Mouse (Mus musculus): ENCODE measurements around the gene Gm49661. TPM values are rescaled to one million over a fixed set of nuclear protein-coding genes. Genes with fewer than 3 reads are reported as not detected.
A peak's percentile ranks its signal among the peaks of the same experiment; 100 is the strongest.

Gm49661 gene
- polyA plus RNA-seq (2012; rRNA removed): 477 and 542 TPM in 2 replicates

DNA sequence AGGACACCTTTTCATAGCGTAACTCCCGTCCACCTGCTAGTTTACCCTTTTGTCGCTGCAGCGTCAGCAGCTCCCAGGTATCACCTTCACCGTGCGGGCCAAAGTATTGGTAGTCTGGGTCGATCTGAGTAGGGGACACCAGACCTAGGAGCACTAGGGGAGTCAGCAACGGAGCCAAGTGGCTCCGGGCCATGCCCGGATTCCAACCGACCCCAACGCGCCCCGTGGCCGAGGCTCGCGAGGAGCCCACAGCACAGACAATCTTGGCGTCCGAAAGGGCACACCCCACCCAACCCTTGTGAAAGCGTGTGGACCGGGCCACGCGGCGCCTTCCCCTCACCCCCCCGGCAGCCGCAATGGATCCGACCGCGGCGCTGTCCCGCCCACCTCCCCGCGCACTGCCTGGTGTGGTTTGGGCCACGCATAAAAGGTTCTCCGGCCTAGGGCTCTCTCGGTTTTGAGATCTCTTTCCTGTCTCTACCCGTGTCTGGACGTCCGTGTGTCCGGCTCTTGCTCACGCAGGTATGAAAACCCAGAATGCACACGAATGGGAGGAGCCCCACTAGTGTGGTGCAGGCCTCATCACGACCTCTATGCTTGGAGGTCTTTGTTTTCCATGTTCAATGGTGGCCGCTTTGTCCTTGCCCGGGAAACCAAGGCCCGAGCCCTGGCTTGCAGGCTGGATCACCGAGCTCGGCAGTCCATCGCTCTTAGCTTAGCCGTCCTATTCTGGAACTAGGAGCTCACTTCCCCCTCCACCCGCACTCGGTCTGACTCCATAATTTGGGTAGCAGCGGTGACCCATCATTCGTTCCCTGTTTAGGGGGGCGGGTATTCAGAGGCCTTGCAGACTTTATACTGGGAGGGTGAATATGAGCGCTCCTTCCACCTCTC lies at the start of gene Gm49661, which contains the start of the genes Prdx2 and Rnaseh2a:
Gm49661 (minus strand) TSS at position 193 of the 894 bp plus-strand sequence.
Prdx2 (plus strand) TSS at position 347 of the 894 bp plus-strand sequence.
Rnaseh2a (minus strand) TSS at position 527 of the 894 bp plus-strand sequence.
- no peaks in the 10 kb centered on the region for H3K36me3 ChIP-seq (ENCODE audit: control insufficient read depth, insufficient read depth, low read length)
- H3K27ac ChIP-seq (ENCODE audit: control insufficient read depth, insufficient read depth, low read depth, low read length): peak within 1 kb of the TSS; percentile 95
- no peaks in the 10 kb centered on the region for H3K27me3 ChIP-seq (ENCODE audit: control insufficient read depth, insufficient read depth, low read length)
- TF ChIP-seq POLR2A (IDR thresholded peaks at IDR 0.05; ENCODE audit: control insufficient read depth, low read depth, low read length): peak; percentile 88
- TF ChIP-seq CTCF (IDR thresholded peaks at IDR 0.05; ENCODE audit: control insufficient read depth, insufficient read depth, insufficient replicate concordance, low read depth, low read length): no peak
- H3K4me3 ChIP-seq (ENCODE audit: control insufficient read depth, low read depth, low read length): peak within 1 kb of the TSS; percentile 95
- peaks cover 38% of the 10 kb centered on the region for H3K4me1 ChIP-seq (ENCODE audit: control insufficient read depth, insufficient read depth, low read length)

DNA sequence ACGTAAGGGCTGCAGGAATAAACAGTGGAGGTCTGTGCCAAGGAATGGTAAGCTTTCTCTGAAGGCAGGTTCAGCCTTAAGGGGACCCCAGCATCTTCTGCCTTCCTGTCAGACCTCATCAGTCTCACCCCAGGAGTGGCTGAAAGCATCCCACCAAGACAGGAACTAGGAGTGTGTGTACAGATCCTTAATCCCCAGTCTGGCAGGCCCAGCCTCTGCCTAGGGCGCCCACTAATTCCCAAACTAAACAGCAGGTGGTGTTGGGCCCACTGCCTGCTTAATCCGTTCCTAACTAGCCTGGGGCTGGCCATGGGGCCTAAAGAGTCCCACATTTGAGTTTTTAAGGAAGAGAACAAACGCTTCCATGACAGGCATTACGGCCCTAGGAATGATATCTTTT lies 48.0 kb upstream of the Gm49661 start:
- Histone ChIP-seq H3K27me3 (ENCODE audit: control insufficient read depth, insufficient read depth, low read length) (no peaks in the 10 kb centered on the region), H3K27ac (ENCODE audit: control insufficient read depth, insufficient read depth, low read depth, low read length) (no peak overlapping the region), H3K4me3 (ENCODE audit: control insufficient read depth, low read depth, low read length) (no peak overlapping the region), H3K4me1 (ENCODE audit: control insufficient read depth, insufficient read depth, low read length) (peaks cover 3% of the 10 kb centered on the region), H3K36me3 (ENCODE audit: control insufficient read depth, insufficient read depth, low read length) (no peaks in the 10 kb centered on the region)
- TF ChIP-seq CTCF (IDR thresholded peaks at IDR 0.05; ENCODE audit: control insufficient read depth, insufficient read depth, insufficient replicate concordance, low read depth, low read length): no peak
- TF ChIP-seq POLR2A (IDR thresholded peaks at IDR 0.05; ENCODE audit: control insufficient read depth, low read depth, low read length): no peak

DNA sequence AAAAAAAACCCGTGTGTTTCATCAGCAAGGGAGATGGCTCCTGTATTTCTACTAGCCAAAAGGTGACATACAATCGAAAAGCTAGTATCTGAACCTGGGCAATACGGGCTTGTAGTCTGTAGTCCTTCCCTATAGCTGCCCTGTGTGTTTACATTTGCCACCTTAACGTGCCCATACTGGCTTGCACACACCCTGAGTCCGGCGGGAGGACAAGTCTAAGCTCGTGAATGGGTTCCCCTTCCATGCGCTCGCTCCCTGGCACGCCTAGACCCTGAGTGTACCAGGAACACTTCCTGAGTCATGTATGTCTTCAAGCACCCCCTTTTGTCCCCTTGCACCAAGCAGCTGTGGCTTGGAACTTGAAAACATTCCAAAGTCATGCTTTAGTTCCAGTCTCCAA lies 47.5 kb upstream of the Gm49661 start:
- H3K27ac ChIP-seq (ENCODE audit: control insufficient read depth, insufficient read depth, low read depth, low read length): no peak overlapping the region
- H3K27me3 ChIP-seq (ENCODE audit: control insufficient read depth, insufficient read depth, low read length): no peaks in the 10 kb centered on the region
- no peak for TF ChIP-seq CTCF (IDR thresholded peaks at IDR 0.05; ENCODE audit: control insufficient read depth, insufficient read depth, insufficient replicate concordance, low read depth, low read length)
- no peak for TF ChIP-seq POLR2A (IDR thresholded peaks at IDR 0.05; ENCODE audit: control insufficient read depth, low read depth, low read length)
- H3K4me1 ChIP-seq (ENCODE audit: control insufficient read depth, insufficient read depth, low read length): peaks cover 3% of the 10 kb centered on the region
- H3K36me3 ChIP-seq (ENCODE audit: control insufficient read depth, insufficient read depth, low read length): no peaks in the 10 kb centered on the region
- H3K4me3 ChIP-seq (ENCODE audit: control insufficient read depth, low read depth, low read length): no peak overlapping the region

DNA sequence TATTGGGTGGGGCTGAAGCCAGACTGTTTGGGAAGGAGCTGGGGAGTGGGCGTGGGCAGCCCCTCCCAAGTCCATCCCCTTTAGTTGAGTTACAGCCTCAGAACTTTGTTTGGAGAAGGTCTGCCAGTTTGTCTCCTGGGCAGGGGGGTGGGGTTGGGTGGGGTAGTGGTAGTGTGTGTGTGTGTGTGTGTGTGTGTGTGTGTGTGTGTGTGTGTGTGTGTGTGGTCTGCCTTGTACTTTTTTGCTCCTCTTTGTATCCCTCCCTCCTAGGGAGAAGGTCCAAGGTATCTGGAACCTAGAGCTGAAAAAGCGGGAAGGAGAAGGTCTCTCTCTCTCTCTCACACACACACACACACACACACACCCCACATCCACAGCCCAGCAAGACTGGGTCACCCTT lies 45.2 kb upstream of the Gm49661 start, which contains the start of gene Best2:
Best2 (minus strand) TSS at position 101 of the 400 bp plus-strand sequence.
- Histone ChIP-seq H3K27me3 (ENCODE audit: control insufficient read depth, insufficient read depth, low read length) (no peaks in the 10 kb centered on the region), H3K27ac (ENCODE audit: control insufficient read depth, insufficient read depth, low read depth, low read length) (no peak within 1 kb of the TSS)
- TF ChIP-seq CTCF (IDR thresholded peaks at IDR 0.05; ENCODE audit: control insufficient read depth, insufficient read depth, insufficient replicate concordance, low read depth, low read length): no peak
- no peak for TF ChIP-seq POLR2A (IDR thresholded peaks at IDR 0.05; ENCODE audit: control insufficient read depth, low read depth, low read length)

DNA sequence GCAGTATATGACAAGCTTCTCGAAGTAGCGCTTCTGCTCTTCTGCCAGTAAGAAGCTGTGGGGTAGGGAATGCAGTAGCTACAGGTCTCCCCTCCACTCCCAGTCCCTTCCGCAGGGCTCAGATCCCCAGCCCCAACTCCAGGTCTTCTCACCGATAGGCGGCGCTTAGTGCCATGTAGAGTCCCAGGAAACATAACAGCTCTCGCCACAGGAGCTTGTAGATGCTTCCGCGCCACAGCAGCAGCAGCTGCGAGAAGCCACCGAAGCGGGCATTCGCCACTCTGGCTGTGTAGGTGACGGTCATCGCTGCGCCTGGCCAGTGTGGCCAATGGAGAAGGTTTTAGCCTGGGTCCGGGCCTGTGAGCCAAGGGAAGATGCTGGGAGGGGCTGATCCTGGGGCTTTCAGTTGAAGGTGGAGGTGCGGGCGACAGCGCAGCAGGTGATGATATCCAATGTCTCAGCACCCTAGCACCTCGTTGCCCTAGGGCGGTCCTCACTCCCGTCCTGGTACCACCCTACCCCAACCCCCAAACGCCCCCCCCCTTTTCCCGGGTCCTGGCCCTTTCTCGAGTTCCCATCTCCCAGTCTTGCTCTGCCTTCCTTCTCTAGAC lies 44.1 kb upstream of the Gm49661 start:
- H3K27me3 ChIP-seq (ENCODE audit: control insufficient read depth, insufficient read depth, low read length): no peaks in the 10 kb centered on the region
- H3K4me3 ChIP-seq (ENCODE audit: control insufficient read depth, low read depth, low read length): peak overlapping the region; percentile 69
- H3K27ac ChIP-seq (ENCODE audit: control insufficient read depth, insufficient read depth, low read depth, low read length): no peak overlapping the region
- H3K4me1 ChIP-seq (ENCODE audit: control insufficient read depth, insufficient read depth, low read length): peaks cover 9% of the 10 kb centered on the region
- TF ChIP-seq CTCF (IDR thresholded peaks at IDR 0.05; ENCODE audit: control insufficient read depth, insufficient read depth, insufficient replicate concordance, low read depth, low read length) (peak; percentile 29; the same call in 1 of the 2 replicates), POLR2A (IDR thresholded peaks at IDR 0.05; ENCODE audit: control insufficient read depth, low read depth, low read length) (no peak)
- H3K36me3 ChIP-seq (ENCODE audit: control insufficient read depth, insufficient read depth, low read length): no peaks in the 10 kb centered on the region

More for the DNA sequence above, 45.2 kb upstream of the Gm49661 start, which contains the start of gene Best2:
- Histone ChIP-seq H3K4me1 (ENCODE audit: control insufficient read depth, insufficient read depth, low read length) (peaks cover 9% of the 10 kb centered on the region), H3K36me3 (ENCODE audit: control insufficient read depth, insufficient read depth, low read length) (no peaks in the 10 kb centered on the region), H3K4me3 (ENCODE audit: control insufficient read depth, low read depth, low read length) (peak within 1 kb of the TSS; percentile 69)

DNA sequence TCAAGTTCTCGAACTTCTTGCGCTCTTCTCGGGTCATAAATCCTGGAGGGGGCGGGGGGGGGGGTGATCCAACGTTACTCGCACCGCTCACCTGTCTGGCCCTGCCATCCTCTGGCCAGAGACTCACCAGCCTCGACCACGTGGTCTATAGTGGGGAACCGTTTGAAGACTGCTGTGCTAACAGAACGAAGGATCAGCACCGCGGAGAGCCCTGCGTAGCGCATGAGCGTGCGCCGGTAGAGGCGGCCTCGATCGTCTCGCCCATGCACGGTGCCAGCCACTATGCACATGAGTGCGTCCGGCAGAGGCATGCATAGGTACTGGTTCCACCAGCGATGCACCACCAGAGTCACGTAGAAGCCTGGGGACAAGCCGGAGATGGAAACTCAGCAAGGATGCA lies 42.0 kb upstream of the Gm49661 start:
- no peak overlapping the region for H3K4me3 ChIP-seq (ENCODE audit: control insufficient read depth, low read depth, low read length)
- TF ChIP-seq CTCF (IDR thresholded peaks at IDR 0.05; ENCODE audit: control insufficient read depth, insufficient read depth, insufficient replicate concordance, low read depth, low read length): no peak
- TF ChIP-seq POLR2A (IDR thresholded peaks at IDR 0.05; ENCODE audit: control insufficient read depth, low read depth, low read length): no peak
- no peak overlapping the region for H3K27ac ChIP-seq (ENCODE audit: control insufficient read depth, insufficient read depth, low read depth, low read length)
- no peaks in the 10 kb centered on the region for H3K36me3 ChIP-seq (ENCODE audit: control insufficient read depth, insufficient read depth, low read length)
- H3K4me1 ChIP-seq (ENCODE audit: control insufficient read depth, insufficient read depth, low read length): peaks cover 16% of the 10 kb centered on the region
- no peaks in the 10 kb centered on the region for H3K27me3 ChIP-seq (ENCODE audit: control insufficient read depth, insufficient read depth, low read length)

DNA sequence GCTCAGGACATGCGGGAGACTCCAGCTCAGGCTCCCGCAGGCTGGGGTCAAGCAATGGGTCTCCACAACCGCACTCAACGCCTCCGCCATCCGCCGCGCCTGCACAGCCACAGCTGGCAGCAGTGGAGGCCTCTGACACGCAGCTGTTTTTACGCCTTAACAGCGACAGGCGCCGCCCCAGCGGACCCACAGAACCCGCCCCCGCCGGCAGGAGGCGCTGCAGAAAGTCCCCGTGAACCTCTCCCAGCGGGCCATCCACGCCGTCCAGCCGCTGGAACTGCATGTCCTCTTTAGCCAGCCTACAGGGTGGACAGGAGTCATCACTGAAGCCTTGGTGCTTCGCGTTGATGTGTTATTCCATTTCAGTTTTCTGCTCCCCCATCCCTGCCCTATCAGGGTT lies 38.5 kb upstream of the Gm49661 start:
- no peak for TF ChIP-seq POLR2A (IDR thresholded peaks at IDR 0.05; ENCODE audit: control insufficient read depth, low read depth, low read length)
- TF ChIP-seq CTCF (IDR thresholded peaks at IDR 0.05; ENCODE audit: control insufficient read depth, insufficient read depth, insufficient replicate concordance, low read depth, low read length): peak; percentile 77
- Histone ChIP-seq H3K36me3 (ENCODE audit: control insufficient read depth, insufficient read depth, low read length) (no peaks in the 10 kb centered on the region), H3K27me3 (ENCODE audit: control insufficient read depth, insufficient read depth, low read length) (no peaks in the 10 kb centered on the region), H3K27ac (ENCODE audit: control insufficient read depth, insufficient read depth, low read depth, low read length) (no peak overlapping the region), H3K4me3 (ENCODE audit: control insufficient read depth, low read depth, low read length) (peak overlapping the region; percentile 66), H3K4me1 (ENCODE audit: control insufficient read depth, insufficient read depth, low read length) (peaks cover 13% of the 10 kb centered on the region)
